Mouse (Mus musculus): ENCODE results near the gene Dlgap1.

The Dlgap1 gene

DNA sequence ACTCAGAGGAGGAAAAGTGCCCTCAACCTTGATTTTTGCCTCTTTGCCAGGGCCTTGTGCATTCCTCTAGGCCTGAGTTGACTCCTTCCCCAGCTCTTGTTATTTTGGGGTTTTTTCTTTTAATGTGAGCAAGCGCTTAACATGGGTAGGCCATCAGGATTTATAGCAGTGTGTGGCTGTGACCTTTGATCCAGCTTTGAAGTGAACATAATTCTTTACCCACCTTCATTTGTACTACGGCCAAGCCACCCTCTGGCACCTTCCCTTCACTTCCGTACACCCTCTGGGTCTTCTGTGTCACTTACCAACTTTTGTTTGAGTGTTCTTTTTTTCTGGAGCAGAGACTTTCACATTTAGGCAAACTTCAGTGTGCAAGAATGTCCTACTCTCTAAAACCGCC is 874.4 kb downstream of the Dlgap1 start:
- DNase-seq (ENCODE audit: low spot score in 2 of 2) = no peak

- DNase-seq (ENCODE audit: low spot score in 2 of 2) = no peak
Measured at GRCm38 (mm10) chr17:70844971-70845370, 876.1 kb downstream of the Dlgap1 start.

DNA sequence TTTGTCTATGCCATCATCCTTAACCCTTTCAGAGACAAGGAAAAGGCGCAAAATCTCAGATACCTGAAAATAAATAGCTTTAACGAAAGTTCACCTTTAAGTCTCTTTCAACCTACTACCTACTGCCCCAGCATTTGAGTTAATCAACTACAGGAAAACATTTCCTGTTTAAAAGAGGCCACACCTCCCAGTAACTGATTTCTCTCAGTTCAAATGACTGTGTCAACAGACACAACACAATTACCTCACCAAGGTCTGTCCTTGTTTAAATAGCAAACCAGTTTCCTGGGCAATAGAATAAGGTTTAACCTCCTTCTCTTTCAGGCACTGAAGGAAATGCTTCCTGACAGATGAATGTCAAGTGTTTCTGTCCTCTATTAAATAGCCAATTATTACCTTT is 876.7 kb downstream of the Dlgap1 start:
- no peak for DNase-seq (ENCODE audit: low spot score in 2 of 2)

DNA sequence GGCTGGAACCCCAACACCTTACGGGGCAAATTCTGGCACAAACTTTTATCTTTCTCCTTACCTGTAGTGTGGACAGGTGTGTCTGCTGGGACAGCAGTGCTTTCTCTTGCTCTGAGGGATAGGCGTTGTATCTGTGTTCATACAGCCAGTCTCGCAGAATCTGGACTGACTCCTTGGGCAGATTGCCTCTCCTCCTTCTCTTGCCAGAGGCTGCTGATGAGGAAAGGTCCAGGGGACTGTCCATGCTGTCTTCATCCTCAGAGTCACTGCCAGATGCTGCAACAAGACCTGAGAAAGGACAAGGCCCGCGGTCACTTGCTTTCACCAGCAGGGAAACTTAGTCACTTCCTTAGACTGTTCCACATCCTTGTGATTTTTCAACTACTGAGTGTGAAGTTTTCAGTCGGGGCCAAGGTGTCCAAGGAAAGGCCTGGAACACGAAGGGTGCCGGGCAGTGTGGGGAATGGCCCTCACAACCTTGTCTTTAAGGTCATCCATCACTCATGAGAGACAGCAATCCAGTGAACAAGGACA is 877.3 kb downstream of the Dlgap1 start:
- no peak for DNase-seq (ENCODE audit: low spot score in 2 of 2)

DNA sequence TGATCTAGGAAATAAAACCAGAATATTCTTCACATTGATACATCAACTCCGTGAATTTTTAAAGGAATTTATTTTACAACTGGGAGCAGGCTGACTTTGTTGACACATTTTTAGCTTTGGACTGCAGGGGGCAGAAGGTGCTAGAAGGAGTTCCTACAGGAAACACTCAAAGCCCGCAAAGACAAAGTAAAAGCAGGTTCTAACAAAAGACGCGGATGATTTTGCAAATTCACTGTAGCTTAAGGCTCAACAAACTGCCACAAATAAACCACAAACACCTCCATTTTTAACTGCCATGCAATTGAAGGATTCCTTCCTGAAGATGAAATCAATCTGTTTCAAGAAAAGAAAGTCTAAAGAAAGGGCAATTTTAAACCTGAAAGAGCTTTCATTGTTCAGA is 878.2 kb downstream of the Dlgap1 start:
- DNase-seq (ENCODE audit: low spot score in 2 of 2) = peak; percentile 53 to 71

DNA sequence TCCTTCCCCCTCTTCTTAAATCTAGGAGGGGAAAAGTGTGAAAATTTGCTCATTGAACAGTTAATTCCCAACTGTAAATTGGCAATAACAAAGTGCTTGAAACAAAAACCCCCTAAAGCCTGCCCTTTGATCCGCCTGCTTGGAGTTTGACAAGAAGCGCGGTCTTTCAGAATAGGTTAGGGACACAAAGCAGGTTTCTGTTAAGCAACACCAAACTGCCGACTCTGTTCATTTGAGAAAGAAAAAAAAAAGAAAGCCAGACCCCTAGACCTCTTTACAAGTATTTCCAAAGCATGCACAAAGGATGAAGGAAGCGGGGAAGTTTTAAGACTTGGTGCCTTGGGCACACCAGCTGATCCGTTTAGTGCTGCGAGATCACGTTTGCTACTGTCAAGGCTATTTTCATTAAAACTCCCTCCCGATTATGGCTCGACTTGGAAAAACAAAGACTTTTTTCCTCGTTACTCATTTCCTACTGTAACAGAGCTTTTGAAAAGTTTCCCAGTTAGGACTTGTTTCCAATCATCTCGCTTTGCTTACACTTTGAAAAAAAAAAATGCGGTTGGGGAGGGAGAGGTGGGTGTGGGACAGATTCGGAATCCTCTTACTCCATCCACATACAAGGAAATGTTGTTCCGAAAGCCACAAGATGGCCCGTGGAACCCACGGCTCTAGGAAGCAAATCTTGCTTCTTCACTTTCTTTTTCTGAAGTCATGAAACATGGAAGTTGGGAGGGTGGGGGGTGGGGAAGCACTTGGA is 879.1 kb downstream of the Dlgap1 start:
- DNase-seq (ENCODE audit: low spot score in 2 of 2) = peak in 1 of 2 experiments; percentile 8

DNA sequence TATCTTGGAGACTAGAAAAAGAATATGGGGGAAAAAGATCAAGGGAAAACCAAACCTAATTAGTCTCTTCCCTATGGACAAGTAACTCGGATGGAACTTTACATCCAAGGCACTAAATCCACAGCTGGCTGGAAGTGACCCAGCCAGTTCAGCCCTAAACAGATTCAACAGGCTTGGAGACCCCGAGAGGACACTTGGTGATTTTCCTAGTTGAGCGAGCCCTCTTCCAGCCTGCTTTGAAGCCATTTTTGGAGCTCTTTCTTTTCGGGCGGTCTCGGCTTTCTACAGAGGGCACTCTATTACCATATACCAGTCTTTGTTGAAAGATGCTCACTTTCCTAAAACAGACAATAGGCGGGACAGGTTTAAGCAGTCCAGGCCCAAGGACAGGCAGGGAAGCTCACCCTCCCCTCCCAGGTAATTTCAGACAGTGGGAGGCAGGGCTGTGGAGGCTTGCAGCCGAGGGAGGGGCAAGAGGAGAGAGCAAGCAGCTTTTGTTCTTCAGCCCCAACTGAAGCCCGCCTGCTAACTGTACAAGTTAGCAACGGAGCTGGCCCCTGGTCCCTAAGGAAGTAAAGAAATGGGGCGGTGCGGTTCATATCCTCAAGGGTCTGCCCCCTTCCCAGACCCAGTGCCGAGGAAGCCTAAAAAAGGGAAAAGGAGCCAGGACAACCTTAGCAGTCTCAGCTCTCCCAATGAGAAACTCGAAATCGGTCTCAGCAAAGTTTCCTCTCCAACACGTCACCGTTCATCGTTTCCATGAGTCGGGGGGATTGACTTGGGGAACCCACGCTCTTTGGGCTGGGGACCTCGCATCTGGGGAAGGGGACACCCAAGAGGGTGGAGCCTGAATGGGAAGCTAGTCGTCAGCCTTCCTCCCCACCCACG is 879.9 kb downstream of the Dlgap1 start:
- DNase-seq (ENCODE audit: low spot score in 2 of 2) = peak; percentile 46 to 51

GRCm38 (mm10) chr17:70849399-70850232 is 880.7 kb downstream of the Dlgap1 start:
- DNase-seq (ENCODE audit: low spot score in 2 of 2) = peak; percentile 82 to 87

DNA sequence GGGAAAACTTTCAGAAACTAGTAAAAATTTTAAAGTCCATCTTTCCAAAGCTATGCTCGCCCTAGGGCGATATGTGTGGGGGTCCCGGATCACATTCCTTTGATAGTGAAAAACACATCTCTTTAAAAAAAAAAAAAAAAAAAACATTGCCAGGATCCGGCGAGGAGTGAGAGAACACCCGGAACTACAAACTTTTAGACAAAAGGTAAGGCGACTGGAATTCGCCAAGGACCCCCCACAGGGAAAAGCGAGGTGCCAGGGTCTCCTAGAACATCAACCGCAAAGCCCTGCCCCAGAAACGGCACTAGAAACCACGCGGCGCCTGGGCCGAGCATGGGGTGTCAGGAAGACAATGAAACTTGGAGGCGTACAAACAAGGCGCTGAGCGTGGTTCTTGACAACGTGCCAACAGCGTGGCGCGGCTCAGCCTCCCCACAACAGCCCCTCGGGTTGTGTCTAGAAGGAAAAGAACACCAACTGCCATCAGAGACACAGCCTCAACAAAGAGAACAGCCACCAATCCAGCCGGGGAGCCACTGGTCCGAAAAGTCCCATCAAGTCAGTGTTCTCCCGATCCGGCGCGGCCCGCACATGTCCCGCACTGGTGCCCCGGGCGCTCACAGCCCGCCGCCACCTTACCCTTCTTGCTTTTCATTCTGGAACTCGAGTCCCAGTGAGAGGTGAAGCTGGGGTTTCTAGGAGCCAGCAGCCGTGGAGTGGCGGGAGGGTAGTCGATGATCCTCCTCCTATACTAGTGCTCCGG is 881.5 kb downstream of the Dlgap1 start:
- peak; percentile 57 for DNase-seq (ENCODE audit: low spot score in 2 of 2)

- peak; percentile 51 to 67 for DNase-seq (ENCODE audit: low spot score in 2 of 2)
Measured at GRCm38 (mm10) chr17:70850996-70851991, 882.4 kb downstream of the Dlgap1 start.

DNA sequence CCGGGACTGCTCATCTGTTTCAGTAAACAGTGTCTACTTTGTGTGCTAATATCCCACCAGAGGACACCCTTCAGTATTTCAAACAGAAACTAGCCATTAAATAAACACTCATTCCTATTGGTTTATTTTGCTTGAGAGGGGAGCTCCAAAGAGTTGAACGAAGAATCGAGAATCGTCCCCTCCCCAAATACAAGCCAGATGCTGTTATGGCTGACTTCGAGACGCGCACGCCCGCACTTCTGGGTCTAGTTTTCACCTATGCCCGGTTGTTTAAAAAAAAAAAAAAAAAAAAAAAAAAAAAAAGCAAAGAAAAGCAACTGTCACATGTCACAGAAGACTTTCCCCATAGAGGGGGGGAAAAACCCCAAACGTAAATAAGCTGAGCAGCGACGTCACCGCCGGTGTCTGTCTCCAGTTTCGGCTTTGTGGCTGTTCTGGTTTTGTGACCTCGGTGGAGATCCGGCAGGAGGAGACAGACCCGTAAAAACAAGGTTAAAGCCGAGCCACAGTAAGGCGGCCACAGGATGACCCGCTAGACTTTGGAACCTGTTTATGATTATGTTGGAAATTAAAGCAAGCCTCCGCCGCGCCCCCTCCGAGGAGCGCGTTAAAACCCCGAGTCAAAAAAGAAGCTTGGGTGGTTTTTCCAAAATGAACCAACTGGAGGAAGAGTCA is 883.3 kb downstream of the Dlgap1 start:
- peak; percentile 42 to 56 for DNase-seq (ENCODE audit: low spot score in 2 of 2)

- peak; percentile 53 to 71 for DNase-seq (ENCODE audit: low spot score in 2 of 2)
Measured at GRCm38 (mm10) chr17:70852686-70853386, 884.0 kb downstream of the Dlgap1 start.

GRCm38 (mm10) chr17:70853436-70853905 is 884.6 kb downstream of the Dlgap1 start, which contains the start of gene Tgif1:
TSS of gene Tgif1 (minus strand) at chr17:70853546.
- peak; percentile 22 to 39 for DNase-seq (ENCODE audit: low spot score in 2 of 2)

DNA sequence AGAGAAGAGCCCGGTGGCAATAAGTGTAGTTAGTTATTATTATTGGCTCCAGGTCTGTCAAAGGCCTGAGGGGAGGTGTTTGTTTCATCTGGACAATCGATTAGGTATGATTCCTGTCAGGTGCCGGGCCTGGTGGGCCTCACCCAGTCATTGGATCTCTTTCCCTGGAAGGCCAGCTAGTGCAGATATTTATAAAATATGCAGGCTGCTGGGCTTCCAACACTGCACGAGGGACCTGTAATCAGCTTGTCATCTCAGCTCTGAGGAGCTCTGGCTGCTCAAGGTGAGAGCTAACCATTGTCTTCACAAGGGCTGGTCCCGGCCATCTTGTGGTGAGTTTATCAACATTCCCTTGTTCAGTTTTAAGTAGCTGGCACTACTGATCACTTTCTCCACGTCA is 885.1 kb downstream of the Dlgap1 start:
- no peak for DNase-seq (ENCODE audit: low spot score in 2 of 2)

DNA sequence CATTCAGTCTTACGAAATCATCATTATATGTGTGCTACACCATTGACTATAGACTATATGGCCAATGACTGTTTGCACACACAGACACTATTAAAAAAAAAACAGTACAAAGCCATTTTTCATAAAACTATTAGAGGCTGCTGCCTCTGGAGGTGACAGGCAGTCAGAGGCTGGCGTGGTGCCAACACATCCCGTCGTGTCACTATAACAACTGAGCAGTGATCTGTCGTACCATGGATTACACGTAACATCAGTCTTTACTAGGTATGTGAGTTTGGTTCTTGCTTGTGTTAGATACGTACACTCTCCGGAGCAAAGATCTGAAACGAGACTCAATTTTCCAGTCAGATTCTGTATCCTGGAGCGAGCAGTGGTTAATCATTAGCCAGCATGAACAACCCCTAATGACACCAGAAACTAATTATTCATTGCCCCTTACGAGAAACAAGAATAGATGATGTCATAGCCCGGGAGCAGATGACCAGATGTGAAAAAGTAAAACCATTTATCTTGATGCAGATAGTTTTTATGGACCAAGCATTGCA is 888.1 kb downstream of the Dlgap1 start:
- DNase-seq (ENCODE audit: low spot score in 2 of 2) = no peak

DNA sequence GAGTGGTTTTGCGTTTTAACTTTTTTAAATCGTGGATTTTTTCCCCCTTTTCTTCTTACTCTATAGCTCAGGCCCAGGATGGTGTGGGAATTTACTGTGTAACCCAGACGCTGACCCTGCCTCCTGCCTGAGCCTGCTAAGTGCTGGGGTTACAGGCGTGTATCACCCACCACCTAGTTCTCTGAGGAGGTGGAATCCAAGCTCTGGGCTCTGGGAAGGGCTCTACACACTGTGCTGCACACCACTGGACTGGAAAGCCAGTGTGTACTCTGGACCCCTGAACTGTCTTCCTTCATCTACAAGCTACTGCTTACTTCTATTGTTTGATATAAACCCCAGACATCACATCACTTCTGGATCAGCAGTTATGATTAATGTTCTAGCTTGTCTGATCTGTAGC is 889.9 kb downstream of the Dlgap1 start:
- DNase-seq (ENCODE audit: low spot score in 2 of 2) = no peak

DNA sequence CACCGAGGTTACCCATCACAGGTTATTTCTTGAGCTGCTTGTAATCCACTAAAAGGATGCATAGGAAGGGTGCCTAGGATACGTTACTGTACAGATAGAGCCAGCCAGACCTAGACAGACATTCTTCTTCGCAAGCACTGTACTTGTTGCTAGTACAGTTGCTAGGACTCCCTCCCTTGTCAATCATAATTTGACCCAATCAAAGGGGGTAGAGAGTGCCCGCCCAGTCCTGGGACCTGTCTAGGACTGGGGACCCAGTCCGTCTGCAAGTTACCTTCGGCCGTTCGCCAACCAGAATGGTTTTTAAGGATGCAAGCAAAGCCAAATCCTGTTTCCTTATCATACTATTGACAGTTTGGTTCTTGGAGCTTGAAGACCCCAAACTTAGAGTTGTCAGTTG is 895.2 kb downstream of the Dlgap1 start:
- DNase-seq (ENCODE audit: low spot score in 2 of 2) = no peak

GRCm38 (mm10) chr17:70864645-70865044 is 895.8 kb downstream of the Dlgap1 start:
- DNase-seq (ENCODE audit: low spot score in 2 of 2) = no peak
